Mouse (Mus musculus) forebrain, embryonic 15.5 days (tissue): ENCODE results near the gene Tubgcp3. TPM values are rescaled to one million over a fixed set of nuclear protein-coding genes. Genes with fewer than 3 reads are reported as not detected.
A peak's percentile ranks its signal among the peaks of the same experiment; 100 is the strongest.
"Not testable (repeated sequence)": the region's sequence is repeated elsewhere in the genome, so short reads cannot be mapped to it uniquely, and the experiment has no call there.

Experiments used
- ATAC-seq: fragments of 200-750 bp; cut with Nextera tagmentation; replicated peaks from 2 replicates; pipeline ENCODE4 v1.8.0; 2017; ENCODE audit warnings: mild to moderate bottlenecking, moderate TSS enrichment, moderate library complexity
- H3K27ac ChIP-seq: fragments of 300-500 bp; sonication (generic); replicated peaks from 2 replicates; pipeline ENCODE4 v1.5.1; 2015; ENCODE audit warnings: mild to moderate bottlenecking, inconsistent platforms
- H3K27me3 ChIP-seq: fragments of 300-500 bp; sonication (generic); 2 replicates; pipeline ENCODE4 v1.6.1; 2015; ENCODE audit warnings: inconsistent platforms
- H3K36me3 ChIP-seq: fragments of 300-500 bp; sonication (generic); 2 replicates; pipeline ENCODE4 v1.6.1; 2015; ENCODE audit warnings: mild to moderate bottlenecking, inconsistent platforms
- H3K4me1 ChIP-seq: fragments of 300-500 bp; sonication (generic); 2 replicates; pipeline ENCODE4 v1.6.1; 2015; ENCODE audit warnings: inconsistent platforms
- H3K4me2 ChIP-seq: fragments of 300-500 bp; sonication (generic); replicated peaks from 2 replicates; pipeline ENCODE4 v1.6.1; 2015; ENCODE audit warnings: mild to moderate bottlenecking, inconsistent platforms
- H3K4me3 ChIP-seq: fragments of 300-500 bp; sonication (generic); 2 replicates; pipeline ENCODE4 v1.5.1; 2015; ENCODE audit warnings: mild to moderate bottlenecking, inconsistent platforms
- H3K9ac ChIP-seq: fragments of 300-500 bp; sonication (generic); replicated peaks from 2 replicates; pipeline ENCODE4 v1.6.1; 2015; ENCODE audit warnings: mild to moderate bottlenecking, inconsistent platforms
- H3K9me3 ChIP-seq: fragments of 300-500 bp; sonication (generic); 2 replicates; pipeline ENCODE4 v1.6.1; 2016; ENCODE audit warnings: inconsistent platforms
- WGBS: fragments of 180-500 bp; shearing (Covaris S2); methylation state at CpG from one replicate; pipeline ENCODE4 v1.1.7; 2015; ENCODE audit warnings: mixed read lengths; 5-methylcytosine and 5-hydroxymethylcytosine counted together
- polyA plus RNA-seq: library from polyadenylated mRNA; unstranded; fragments of >200 nt; fragmentation: Nextera tagmentation; extraction: Ambion mirVana; gene quantifications from 2 replicates; pipeline ENCODE4 v1.2.1, GENCODE M21; 2015

Gene Tubgcp3
- polyA plus RNA-seq, 1 experiment from 2014 or later: 45.3 TPM

GRCm38 (mm10) chr8:12666530-12666929 is 5.5 kb downstream of the Tubgcp3 start:
- H3K4me1 ChIP-seq: peaks cover 13% of the 10 kb centered on the region
- 83% methylated on average over 3 of the region's 3 CpGs for whole genome bisulfite sequencing
- H3K36me3 ChIP-seq, H3K9me3 ChIP-seq, ATAC-seq, H3K27me3 ChIP-seq, H3K9ac ChIP-seq, H3K4me2 ChIP-seq, H3K4me3 ChIP-seq, H3K27ac ChIP-seq: not testable (repeated sequence)

- Histone ChIP-seq H3K9ac (no peak overlapping the region), H3K4me2 (no peak overlapping the region), H3K9me3 (no peaks in the 10 kb centered on the region), H3K36me3 (peaks cover 15% of the 10 kb centered on the region), H3K4me3 (no peak overlapping the region), H3K27ac (no peak overlapping the region), H3K27me3 (no peaks in the 10 kb centered on the region), H3K4me1 (no peaks in the 10 kb centered on the region)
- no peak for ATAC-seq
- 79% methylated on average over 5 of the region's 5 CpGs for WGBS
Observed at GRCm38 (mm10) chr8:12663105-12663456, 9.0 kb downstream of the Tubgcp3 start.

- Histone ChIP-seq H3K36me3 (peaks cover 18% of the 10 kb centered on the region), H3K4me1 (no peaks in the 10 kb centered on the region), H3K27me3 (no peaks in the 10 kb centered on the region), H3K4me2 (no peak overlapping the region), H3K9me3 (no peaks in the 10 kb centered on the region), H3K4me3 (no peak overlapping the region), H3K27ac (no peak overlapping the region), H3K9ac (no peak overlapping the region)
- 90% methylated on average over 4 of the region's 4 CpGs for WGBS
- ATAC-seq: no peak
Observed at GRCm38 (mm10) chr8:12662375-12663104, 9.5 kb downstream of the Tubgcp3 start.

GRCm38 (mm10) chr8:12657411-12657810 is 14.6 kb downstream of the Tubgcp3 start:
- Histone ChIP-seq H3K4me1 (no peaks in the 10 kb centered on the region), H3K4me3 (no peak overlapping the region), H3K9me3 (no peaks in the 10 kb centered on the region), H3K9ac (no peak overlapping the region), H3K27ac (no peak overlapping the region), H3K27me3 (no peaks in the 10 kb centered on the region), H3K36me3 (peaks cover 66% of the 10 kb centered on the region), H3K4me2 (no peak overlapping the region)
- 94% methylated on average over 16 of the region's 16 CpGs for WGBS
- no peak for ATAC-seq

- no peaks in the 10 kb centered on the region for H3K4me1 ChIP-seq
- no peak overlapping the region for H3K4me2 ChIP-seq
- peaks cover 70% of the 10 kb centered on the region for H3K36me3 ChIP-seq
- H3K27ac ChIP-seq: no peak overlapping the region
- no peak overlapping the region for H3K9ac ChIP-seq
- 93% methylated on average over 4 of the region's 4 CpGs for WGBS
- ATAC-seq: no peak
- H3K9me3 ChIP-seq: no peaks in the 10 kb centered on the region
- H3K27me3 ChIP-seq: no peaks in the 10 kb centered on the region
- no peak overlapping the region for H3K4me3 ChIP-seq
Observed at GRCm38 (mm10) chr8:12651246-12651645, 20.8 kb downstream of the Tubgcp3 start.

- Histone ChIP-seq H3K4me3 (no peak overlapping the region), H3K27ac (no peak overlapping the region), H3K9me3 (no peaks in the 10 kb centered on the region), H3K9ac (no peak overlapping the region), H3K4me2 (no peak overlapping the region), H3K27me3 (no peaks in the 10 kb centered on the region), H3K4me1 (no peaks in the 10 kb centered on the region), H3K36me3 (peaks cover 63% of the 10 kb centered on the region)
- 85% methylated on average over 4 of the region's 4 CpGs for WGBS
- no peak for ATAC-seq
Observed at GRCm38 (mm10) chr8:12650495-12650894, 21.6 kb downstream of the Tubgcp3 start.

GRCm38 (mm10) chr8:12648951-12649350 is 23.1 kb downstream of the Tubgcp3 start:
- peaks cover 51% of the 10 kb centered on the region for H3K36me3 ChIP-seq
- ATAC-seq: no peak
- no peaks in the 10 kb centered on the region for H3K4me1 ChIP-seq
- H3K4me2 ChIP-seq: no peak overlapping the region
- H3K27ac ChIP-seq: no peak overlapping the region
- H3K9me3 ChIP-seq: no peaks in the 10 kb centered on the region
- no peak overlapping the region for H3K4me3 ChIP-seq
- no peaks in the 10 kb centered on the region for H3K27me3 ChIP-seq
- 94% methylated on average over 4 of the region's 4 CpGs for WGBS
- H3K9ac ChIP-seq: no peak overlapping the region

GRCm38 (mm10) chr8:12646536-12646935 is 25.5 kb downstream of the Tubgcp3 start:
- no peaks in the 10 kb centered on the region for H3K27me3 ChIP-seq
- no peak overlapping the region for H3K4me3 ChIP-seq
- no peaks in the 10 kb centered on the region for H3K4me1 ChIP-seq
- 76% methylated on average over 4 of the region's 4 CpGs for WGBS
- ATAC-seq: no peak
- H3K4me2 ChIP-seq: no peak overlapping the region
- no peaks in the 10 kb centered on the region for H3K9me3 ChIP-seq
- no peak overlapping the region for H3K9ac ChIP-seq
- H3K36me3 ChIP-seq: peaks cover 38% of the 10 kb centered on the region
- H3K27ac ChIP-seq: no peak overlapping the region

- Histone ChIP-seq H3K4me3 (no peak overlapping the region), H3K9me3 (no peaks in the 10 kb centered on the region), H3K36me3 (peaks cover 38% of the 10 kb centered on the region), H3K27me3 (no peaks in the 10 kb centered on the region), H3K9ac (no peak overlapping the region), H3K4me1 (no peaks in the 10 kb centered on the region), H3K27ac (no peak overlapping the region), H3K4me2 (no peak overlapping the region)
- ATAC-seq: no peak
- 83% methylated on average over 7 of the region's 7 CpGs for WGBS
Observed at GRCm38 (mm10) chr8:12644894-12645293, 27.2 kb downstream of the Tubgcp3 start.

- Histone ChIP-seq H3K9me3 (no peaks in the 10 kb centered on the region), H3K4me2 (no peak overlapping the region), H3K27me3 (no peaks in the 10 kb centered on the region), H3K27ac (no peak overlapping the region), H3K4me3 (no peak overlapping the region), H3K9ac (no peak overlapping the region), H3K4me1 (no peaks in the 10 kb centered on the region), H3K36me3 (peaks cover 38% of the 10 kb centered on the region)
- 92% methylated on average over 8 of the region's 8 CpGs for WGBS
- no peak for ATAC-seq
Observed at GRCm38 (mm10) chr8:12644341-12644740, 27.7 kb downstream of the Tubgcp3 start.

GRCm38 (mm10) chr8:12641527-12641926 is 30.5 kb downstream of the Tubgcp3 start:
- WGBS: 93% methylated on average over 6 of the region's 6 CpGs
- Histone ChIP-seq H3K9ac (no peak overlapping the region), H3K9me3 (no peaks in the 10 kb centered on the region), H3K4me2 (no peak overlapping the region), H3K27ac (no peak overlapping the region), H3K4me3 (no peak overlapping the region), H3K4me1 (no peaks in the 10 kb centered on the region), H3K36me3 (peaks cover 39% of the 10 kb centered on the region), H3K27me3 (no peaks in the 10 kb centered on the region)
- no peak for ATAC-seq

- H3K4me3 ChIP-seq: no peak overlapping the region
- H3K9ac ChIP-seq: no peak overlapping the region
- no peaks in the 10 kb centered on the region for H3K27me3 ChIP-seq
- no peaks in the 10 kb centered on the region for H3K4me1 ChIP-seq
- 93% methylated on average over 11 of the region's 11 CpGs for WGBS
- no peak overlapping the region for H3K27ac ChIP-seq
- ATAC-seq: no peak
- H3K9me3 ChIP-seq: no peaks in the 10 kb centered on the region
- no peak overlapping the region for H3K4me2 ChIP-seq
- H3K36me3 ChIP-seq: peaks cover 46% of the 10 kb centered on the region
Observed at GRCm38 (mm10) chr8:12638446-12638845, 33.6 kb downstream of the Tubgcp3 start.

- 79% methylated on average over 2 of the region's 2 CpGs for WGBS
- ATAC-seq: peak; percentile 26; the same call in 1 of the 2 replicates
- no peak overlapping the region for H3K9ac ChIP-seq
- H3K27me3 ChIP-seq: no peaks in the 10 kb centered on the region
- no peak overlapping the region for H3K27ac ChIP-seq
- H3K4me3 ChIP-seq: no peak overlapping the region
- peaks cover 52% of the 10 kb centered on the region for H3K36me3 ChIP-seq
- no peaks in the 10 kb centered on the region for H3K4me1 ChIP-seq
- no peaks in the 10 kb centered on the region for H3K9me3 ChIP-seq
- no peak overlapping the region for H3K4me2 ChIP-seq
Observed at GRCm38 (mm10) chr8:12635366-12635765, 36.7 kb downstream of the Tubgcp3 start.
